Mouse (Mus musculus): ENCODE measurements at regions not wholly inside any gene's neighbourhood (a gene's known extent, or its start where the extent isn't known, plus 50 kb on each side); places are given as distances from the start of the nearest gene placed in this dataset.

- no peak for DNase-seq (ENCODE audit: low read depth, low spot score)
Observed at GRCm38 (mm10) chr13:52014566-52014965, 168.1 kb downstream of the Gadd45g start.

GRCm38 (mm10) chr13:52015066-52015465 lies 168.6 kb downstream of the Gadd45g start:
- no peak for DNase-seq (ENCODE audit: low read depth, low spot score)

GRCm38 (mm10) chr13:52015496-52015895 lies 169.0 kb downstream of the Gadd45g start:
- no peak for DNase-seq (ENCODE audit: low read depth, low spot score)

GRCm38 (mm10) chr13:52017598-52018190 lies 171.2 kb downstream of the Gadd45g start:
- no peak for DNase-seq (ENCODE audit: low read depth, low spot score)

- no peak for DNase-seq (ENCODE audit: low read depth, low spot score)
Observed at GRCm38 (mm10) chr13:52019647-52020046, 173.2 kb downstream of the Gadd45g start.

GRCm38 (mm10) chr13:52021150-52021549 lies 174.7 kb downstream of the Gadd45g start:
- no peak for DNase-seq (ENCODE audit: low read depth, low spot score)

- no peak for DNase-seq (ENCODE audit: low read depth, low spot score)
Observed at GRCm38 (mm10) chr13:52021828-52022227, 175.3 kb downstream of the Gadd45g start.

GRCm38 (mm10) chr13:52022529-52022928 lies 176.1 kb downstream of the Gadd45g start:
- DNase-seq (ENCODE audit: low read depth, low spot score): no peak

GRCm38 (mm10) chr13:52024349-52024748 lies 177.9 kb downstream of the Gadd45g start:
- DNase-seq (ENCODE audit: low read depth, low spot score): no peak

- no peak for DNase-seq (ENCODE audit: low read depth, low spot score)
Observed at GRCm38 (mm10) chr13:52024832-52025481, 178.5 kb downstream of the Gadd45g start.

- DNase-seq (ENCODE audit: low read depth, low spot score): no peak
Observed at GRCm38 (mm10) chr13:52025482-52025848, 179.0 kb downstream of the Gadd45g start.

GRCm38 (mm10) chr13:52026291-52026690 lies 179.8 kb downstream of the Gadd45g start:
- no peak for DNase-seq (ENCODE audit: low read depth, low spot score)

- DNase-seq (ENCODE audit: low read depth, low spot score): no peak
Observed at GRCm38 (mm10) chr13:52029868-52030422, 183.5 kb downstream of the Gadd45g start.

- no peak for DNase-seq (ENCODE audit: low read depth, low spot score)
Observed at GRCm38 (mm10) chr13:52031465-52031864, 185.0 kb downstream of the Gadd45g start.

GRCm38 (mm10) chr13:52035731-52036130 lies 189.3 kb downstream of the Gadd45g start:
- no peak for DNase-seq (ENCODE audit: low read depth, low spot score)

GRCm38 (mm10) chr13:52036351-52036750 lies 189.9 kb downstream of the Gadd45g start:
- DNase-seq (ENCODE audit: low read depth, low spot score): no peak

GRCm38 (mm10) chr13:52037218-52037617 lies 190.7 kb downstream of the Gadd45g start:
- no peak for DNase-seq (ENCODE audit: low read depth, low spot score)

- no peak for DNase-seq (ENCODE audit: low read depth, low spot score)
Observed at GRCm38 (mm10) chr13:52041467-52042421, 195.3 kb downstream of the Gadd45g start.

GRCm38 (mm10) chr13:52042867-52043266 lies 196.4 kb downstream of the Gadd45g start:
- no peak for DNase-seq (ENCODE audit: low read depth, low spot score)

- DNase-seq (ENCODE audit: low read depth, low spot score): no peak
Observed at GRCm38 (mm10) chr13:52043916-52044315, 197.4 kb downstream of the Gadd45g start.

GRCm38 (mm10) chr13:52045349-52045748 lies 198.9 kb downstream of the Gadd45g start:
- no peak for DNase-seq (ENCODE audit: low read depth, low spot score)

- DNase-seq (ENCODE audit: low read depth, low spot score): no peak
Observed at GRCm38 (mm10) chr13:52046020-52046419, 199.5 kb downstream of the Gadd45g start.

Measured in embryo, embryonic 11.5 days (tissue).